Mouse (Mus musculus) CD8-positive naive resting alpha-beta T cell, adult 2 months (primary cell): ENCODE measurements around the gene Nkapd1.
"Not testable (repeated sequence)": the region's sequence is repeated elsewhere in the genome, so short reads cannot be mapped to it uniquely, and the experiment has no call there.

Experiments
- DNase-seq, 2 experiments: peaks; one replicate each; pipeline ENCODE4 v3.0.0; 2022; ENCODE audit warnings: low read depth in 2 of 2, low spot score in 2 of 2

The Nkapd1 gene

GRCm38 (mm10) chr9:50616766-50617603 lies at the start of gene Nkapd1, which contains the start of gene Pih1d2:
Gene Nkapd1 (minus strand): TSS chr9:50617464.
Gene Pih1d2 (plus strand): TSS chr9:50617321.
- peak; percentile 88 to 91 for DNase-seq

- DNase-seq = no peak
Measured at GRCm38 (mm10) chr9:50666442-50666841, 49.2 kb upstream of the Nkapd1 start.

- DNase-seq = no peak
Measured at GRCm38 (mm10) chr9:50664826-50665225, 47.6 kb upstream of the Nkapd1 start.

- peak; percentile 4 to 6 for DNase-seq
Measured at GRCm38 (mm10) chr9:50660431-50660830, 43.2 kb upstream of the Nkapd1 start.

GRCm38 (mm10) chr9:50659392-50660217 lies 42.3 kb upstream of the Nkapd1 start, which contains the start of gene Dlat:
Gene Dlat (minus strand): TSS chr9:50659780.
- DNase-seq = peak; percentile 52 to 62

GRCm38 (mm10) chr9:50658941-50659388 lies 41.7 kb upstream of the Nkapd1 start:
- peak; percentile 0 to 1 for DNase-seq

- no peak for DNase-seq
Measured at GRCm38 (mm10) chr9:50658391-50658790, 41.1 kb upstream of the Nkapd1 start.

- no peak for DNase-seq
Measured at GRCm38 (mm10) chr9:50650503-50650902, 33.2 kb upstream of the Nkapd1 start.

GRCm38 (mm10) chr9:50646826-50647370 lies 29.6 kb upstream of the Nkapd1 start:
- no peak for DNase-seq

GRCm38 (mm10) chr9:50634270-50634669 lies 17.0 kb upstream of the Nkapd1 start:
- DNase-seq = no peak

- DNase-seq = no peak
Measured at GRCm38 (mm10) chr9:50633059-50633458, 15.8 kb upstream of the Nkapd1 start.

- DNase-seq = no peak
Measured at GRCm38 (mm10) chr9:50632016-50632688, 14.9 kb upstream of the Nkapd1 start.

GRCm38 (mm10) chr9:50630903-50631302 lies 13.6 kb upstream of the Nkapd1 start:
- DNase-seq = not testable (repeated sequence)

- DNase-seq = no peak
Measured at GRCm38 (mm10) chr9:50617794-50618330, 598 bp upstream of the Nkapd1 start.

- DNase-seq = no peak
Measured at GRCm38 (mm10) chr9:50616161-50616560, 1.1 kb downstream of the Nkapd1 start.

- no peak for DNase-seq
Measured at GRCm38 (mm10) chr9:50612115-50612514, 5.1 kb downstream of the Nkapd1 start.

- no peak for DNase-seq
Measured at GRCm38 (mm10) chr9:50604338-50604737, 12.9 kb downstream of the Nkapd1 start.

- DNase-seq = no peak
Measured at GRCm38 (mm10) chr9:50603998-50604324, 13.3 kb downstream of the Nkapd1 start.

- DNase-seq = peak; percentile 90
Measured at GRCm38 (mm10) chr9:50603189-50603997, 13.9 kb downstream of the Nkapd1 start, which contains the start of the genes Sdhd and Timm8b. Gene Sdhd (minus strand): TSS chr9:50603812. Gene Timm8b (plus strand): TSS chr9:50603910.
